Mouse (Mus musculus) brain, embryonic 14.5 days (tissue): ENCODE measurements around the gene Gk2.

Source experiments
- CTCF ChIP-seq: fragments of 200-500 bp; IDR thresholded peaks from 2 replicates; pipeline ENCODE4 v1.5.1; 2012; ENCODE audit warnings: inconsistent platforms, mild to moderate bottlenecking, moderate library complexity, borderline replicate concordance; ENCODE audit not compliant: insufficient read depth, insufficient read length; ENCODE audit errors: extremely low read depth
- POLR2A ChIP-seq: fragments of 200-500 bp; IDR thresholded peaks from 2 replicates; pipeline ENCODE4 v1.6.1; 2012; ENCODE audit warnings: mild to moderate bottlenecking, inconsistent platforms, borderline replicate concordance; ENCODE audit not compliant: poor library complexity, insufficient read depth, insufficient read length, severe bottlenecking; ENCODE audit errors: extremely low read depth

GRCm38 (mm10) chr5:97413716-97414115 lies 43.1 kb downstream of the Gk2 start:
- TF ChIP-seq CTCF (no peak), POLR2A (no peak)
